Mouse (Mus musculus) hindbrain, embryonic 11.5 days (tissue): Measurements from ENCODE around the gene Naip2. TPM values are rescaled to one million over a fixed set of nuclear protein-coding genes. Genes with fewer than 3 reads are reported as not detected.

Source experiments
- ATAC-seq: fragments of 200-750 bp; cut with Nextera tagmentation; 2 replicates; pipeline ENCODE4 v1.8.0; 2017; ENCODE audit warnings: mild to moderate bottlenecking, moderate TSS enrichment, moderate library complexity; ENCODE audit not compliant: low FRiP score
- DNase-seq: peaks from one replicate; pipeline ENCODE4 v3.0.0-alpha.2; 2015; ENCODE audit warnings: low spot score
- H3K27ac ChIP-seq: fragments of 300-500 bp; sonication (generic); 2 replicates; pipeline ENCODE4 v1.5.1; 2014; ENCODE audit warnings: mild to moderate bottlenecking, low read depth, low read length
- H3K27me3 ChIP-seq: fragments of 300-500 bp; sonication (generic); 2 replicates; pipeline ENCODE4 v1.6.1; 2014; ENCODE audit warnings: mild to moderate bottlenecking, low read length, moderate library complexity, mixed read lengths; ENCODE audit not compliant: control insufficient read depth, insufficient read depth
- H3K36me3 ChIP-seq: fragments of 300-500 bp; sonication (generic); 2 replicates; pipeline ENCODE4 v1.6.1; 2014; ENCODE audit warnings: mild to moderate bottlenecking, low read length, moderate library complexity, mixed read lengths; ENCODE audit not compliant: control insufficient read depth, insufficient read depth
- H3K4me1 ChIP-seq: fragments of 300-500 bp; sonication (generic); replicated peaks from 2 replicates; pipeline ENCODE4 v1.6.1; 2014; ENCODE audit warnings: low read length, mixed read lengths; ENCODE audit not compliant: control insufficient read depth, insufficient read depth
- H3K4me2 ChIP-seq: fragments of 300-500 bp; sonication (generic); replicated peaks from 2 replicates; pipeline ENCODE4 v1.6.1; 2014; ENCODE audit warnings: mild to moderate bottlenecking, low read depth, low read length
- H3K4me3 ChIP-seq: fragments of 300-500 bp; sonication (generic); 2 replicates; pipeline ENCODE4 v1.5.1; 2014; ENCODE audit warnings: low read depth, low read length
- H3K9ac ChIP-seq: fragments of 300-500 bp; sonication (generic); 2 replicates; pipeline ENCODE4 v1.6.1; 2014; ENCODE audit warnings: low read depth, low read length
- H3K9me3 ChIP-seq: fragments of 300-500 bp; sonication (generic); 2 replicates; pipeline ENCODE4 v1.6.1; 2016; ENCODE audit warnings: low read length; ENCODE audit not compliant: control insufficient read depth
- WGBS: fragments of 180-500 bp; shearing (Covaris S2); extraction: QIAGEN DNeasy Blood & Tissue Kit; methylation state at CpG from one replicate; pipeline ENCODE4 v1.1.7; 2014; 5-methylcytosine and 5-hydroxymethylcytosine counted together
- polyA plus RNA-seq: library from polyadenylated mRNA; unstranded; fragments of >200 nt; fragmentation: Nextera tagmentation; extraction: Ambion mirVana; gene quantifications from 2 replicates; pipeline ENCODE4 v1.2.1, GENCODE M21; 2014

The Naip2 gene
- polyA plus RNA-seq, 1 experiment from 2014 or later = 0.19 TPM

GRCm38 (mm10) chr13:100124423-100125257 is 77.3 kb downstream of the Naip2 start, which contains the start of gene Smn1:
TSS of gene Smn1 (plus strand) at chr13:100124852.
- 4% methylated on average over 42 of the region's 42 CpGs for WGBS
- peak; percentile 96 for ATAC-seq
- no peak within 1 kb of the TSS for H3K27ac ChIP-seq

GRCm38 (mm10) chr13:100123970-100124369 is 77.9 kb downstream of the Naip2 start:
- Histone ChIP-seq H3K4me2 (peak overlapping the region; percentile 56), H3K36me3 (peaks cover 2% of the 10 kb centered on the region; the same call in 1 of the 2 replicates), H3K4me1 (no peaks in the 10 kb centered on the region; the same call in 1 of the 2 replicates), H3K4me3 (peak overlapping the region; percentile 74), H3K9ac (peak overlapping the region; percentile 74), H3K27ac (no peak overlapping the region), H3K9me3 (no peaks in the 10 kb centered on the region), H3K27me3 (no peaks in the 10 kb centered on the region)
- 87% methylated on average over 3 of the region's 3 CpGs for WGBS
- ATAC-seq = peak; percentile 37; the same call in 1 of the 2 replicates
- DNase-seq = no peak

More at GRCm38 (mm10) chr13:100124423-100125257, 77.3 kb downstream of the Naip2 start, which contains the start of gene Smn1:
- peak; percentile 94 for DNase-seq
- Histone ChIP-seq H3K36me3 (peaks cover 2% of the 10 kb centered on the region; the same call in 1 of the 2 replicates), H3K9me3 (no peaks in the 10 kb centered on the region), H3K4me2 (peak within 1 kb of the TSS; percentile 56), H3K27me3 (no peaks in the 10 kb centered on the region), H3K9ac (peak within 1 kb of the TSS; percentile 74), H3K4me3 (peak within 1 kb of the TSS; percentile 74), H3K4me1 (no peaks in the 10 kb centered on the region; the same call in 1 of the 2 replicates)

GRCm38 (mm10) chr13:100112218-100112972 is 89.5 kb downstream of the Naip2 start:
- 0 out of 2 replicates have a peak, but pooled peaks cover 2% of the 10 kb centered on the region for H3K4me1 ChIP-seq
- WGBS = 48% methylated on average over 5 of the region's 5 CpGs
- H3K9ac ChIP-seq = no peak overlapping the region
- ATAC-seq = no peak
- no peaks in the 10 kb centered on the region for H3K36me3 ChIP-seq
- H3K27me3 ChIP-seq = no peaks in the 10 kb centered on the region
- H3K27ac ChIP-seq = no peak overlapping the region
- no peak overlapping the region for H3K4me2 ChIP-seq
- DNase-seq = peak; percentile 36
- no peaks in the 10 kb centered on the region for H3K9me3 ChIP-seq
- no peak overlapping the region for H3K4me3 ChIP-seq

- no peaks in the 10 kb centered on the region for H3K36me3 ChIP-seq
- ATAC-seq = peak; percentile 88
- peak within 1 kb of the TSS; percentile 77 for H3K4me2 ChIP-seq
- WGBS = under 1% methylated on average over 68 of the region's 76 CpGs
- H3K27ac ChIP-seq = peak within 1 kb of the TSS; percentile 2; the same call in 1 of the 2 replicates
- 0 out of 2 replicates have a peak, but pooled peaks cover 2% of the 10 kb centered on the region for H3K4me1 ChIP-seq
- peak within 1 kb of the TSS; percentile 74 for H3K9ac ChIP-seq
- peak within 1 kb of the TSS; percentile 53 for H3K4me3 ChIP-seq
- H3K9me3 ChIP-seq = no peaks in the 10 kb centered on the region
- no peaks in the 10 kb centered on the region for H3K27me3 ChIP-seq
- peak; percentile 93 for DNase-seq
These were observed 94.0 kb downstream of the Naip2 start, which contains the start of gene Serf1 for GRCm38 (mm10) chr13:100107652-100108472. TSS of gene Serf1 (plus strand) at chr13:100108012.

GRCm38 (mm10) chr13:100103748-100104254 is 98.1 kb downstream of the Naip2 start, which contains the start of gene Bdp1:
TSS of gene Bdp1 (minus strand) at chr13:100104070.
- Histone ChIP-seq H3K4me2 (peak within 1 kb of the TSS; percentile 55), H3K9me3 (no peaks in the 10 kb centered on the region), H3K27ac (peak within 1 kb of the TSS; percentile 77), H3K9ac (peak within 1 kb of the TSS; percentile 90), H3K27me3 (no peaks in the 10 kb centered on the region), H3K4me3 (peak within 1 kb of the TSS; percentile 72), H3K36me3 (no peaks in the 10 kb centered on the region), H3K4me1 (no peaks in the 10 kb centered on the region)
- DNase-seq (peak; percentile 98), ATAC-seq (peak; percentile 73)
- WGBS = 0% methylated on average over 44 of the region's 44 CpGs

GRCm38 (mm10) chr13:100103052-100103658 is 98.7 kb downstream of the Naip2 start:
- 8% methylated on average over 15 of the region's 15 CpGs for WGBS
- Histone ChIP-seq H3K4me1 (no peaks in the 10 kb centered on the region), H3K9me3 (no peaks in the 10 kb centered on the region), H3K36me3 (no peaks in the 10 kb centered on the region), H3K27me3 (no peaks in the 10 kb centered on the region), H3K4me2 (peak overlapping the region; percentile 55), H3K27ac (no peak overlapping the region), H3K4me3 (peak overlapping the region; percentile 72), H3K9ac (peak overlapping the region; percentile 90)
- DNase-seq = no peak
- no peak for ATAC-seq

GRCm38 (mm10) chr13:100098808-100099207 is 103.1 kb downstream of the Naip2 start:
- Histone ChIP-seq H3K4me3 (no peak overlapping the region), H3K36me3 (0 out of 2 replicates have a peak, but pooled peaks cover under 1% of the 10 kb centered on the region), H3K27me3 (no peaks in the 10 kb centered on the region), H3K4me1 (no peaks in the 10 kb centered on the region), H3K4me2 (no peak overlapping the region), H3K27ac (no peak overlapping the region), H3K9ac (no peak overlapping the region), H3K9me3 (no peaks in the 10 kb centered on the region)
- no peak for ATAC-seq
- no peak for DNase-seq
- WGBS = 86% methylated on average over 6 of the region's 6 CpGs
